In genomic region chr9:25175039-25175442, GRCm38 (mm10) we compare ENCODE assay signal across 8 mouse cellular contexts. TPM values are rescaled to one million over a fixed set of nuclear protein-coding genes. Genes with fewer than 3 reads are reported as not detected.
DNase-seq lines count a peak whose midpoint lies in the region.

No protein-coding gene starts in this region.

- intact Hi-C loops in left cerebral cortex, postnatal 10 days (cut with DNase I): loop anchor here (2.0 to 5.0 kb wide), 2 partner anchors 78 to 132 kb away; partner anchors contain the start of gene Sept7

- DNase-seq in adrenal gland, adult (ENCODE audit: inconsistent age in 2 of 2, low spot score in 1 of 2): peak; percentile 61 to 70
- DNase-seq in adrenal gland, postnatal 4 days (ENCODE audit: low spot score in 2 of 2): no peak
- DNase-seq in cerebellum, adult 9-11 months: peak; percentile 87
- peak; percentile 69 for DNase-seq in gastrocnemius, postnatal 10 days
- DNase-seq in kidney, adult 11 months: peak; percentile 30
- peak; percentile 83 to 87 for DNase-seq in left cerebral cortex, postnatal 10 days (ENCODE audit: extremely low spot score in 1 of 2, low spot score in 2 of 2)
- DNase-seq in ovary, adult 18-20 months (ENCODE audit: low spot score): peak; percentile 67
- no peak for DNase-seq in spleen, adult 12 weeks (ENCODE audit: low spot score)

RNA-seq across cellular contexts. Expression of gene Herpud2, which starts 23.4 kb away (rescaled TPM):
- total RNA-seq in adrenal gland, postnatal 4 days (2021): 10 to 100 TPM; 48.3 to 48.8 TPM
- total RNA-seq in gastrocnemius, postnatal 10 days (2021): 10 to 100 TPM; 41.8 to 45.3 TPM
- total RNA-seq in left cerebral cortex, postnatal 10 days (2021): 10 to 100 TPM; 48.7 to 49.7 TPM

Comparison
In these comparisons a context has a peak if more than half of its experiments do, and no peak if none do; other contexts are left out.
1. DNase-seq: peak in adrenal gland, adult (2 of 2), cerebellum, adult 9-11 months (single experiment), gastrocnemius, postnatal 10 days (single experiment), kidney, adult 11 months (single experiment), left cerebral cortex, postnatal 10 days (2 of 2) and ovary, adult 18-20 months (single experiment); none in adrenal gland, postnatal 4 days (0 of 2) and spleen, adult 12 weeks (single experiment).